Mouse (Mus musculus) 416B (cell line): ENCODE results near the gene Vmn2r66.

ENCODE experiments used
- DNase-seq: peaks from one replicate; pipeline ENCODE4 v3.0.0; 2011; ENCODE audit warnings: low read depth

Vmn2r66 gene

GRCm38 (mm10) chr7:85012168-85012567 is at the start of gene Vmn2r66:
Gene Vmn2r66, minus strand, starts transcription at chr7:85012268.
- no peak for DNase-seq

DNA sequence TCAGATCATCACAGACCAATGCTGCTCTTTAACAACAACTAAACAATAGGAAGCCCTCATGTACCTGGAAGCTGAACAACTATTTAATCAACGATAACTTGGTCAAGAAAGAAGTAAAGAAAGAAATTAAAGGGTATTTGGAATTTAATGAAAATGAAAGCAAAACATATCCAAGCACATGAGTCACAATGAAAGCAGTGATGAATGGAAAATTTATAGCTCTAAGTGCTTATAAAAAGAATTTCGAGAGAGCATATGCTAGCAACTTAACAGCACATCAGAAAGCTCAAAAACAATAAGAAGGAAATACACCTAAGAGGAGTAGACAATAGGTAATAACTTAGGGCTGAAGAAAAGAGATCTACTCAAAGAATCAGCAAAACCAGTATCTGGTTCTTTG is 15.4 kb downstream of the Vmn2r66 start:
- DNase-seq: no peak

DNA sequence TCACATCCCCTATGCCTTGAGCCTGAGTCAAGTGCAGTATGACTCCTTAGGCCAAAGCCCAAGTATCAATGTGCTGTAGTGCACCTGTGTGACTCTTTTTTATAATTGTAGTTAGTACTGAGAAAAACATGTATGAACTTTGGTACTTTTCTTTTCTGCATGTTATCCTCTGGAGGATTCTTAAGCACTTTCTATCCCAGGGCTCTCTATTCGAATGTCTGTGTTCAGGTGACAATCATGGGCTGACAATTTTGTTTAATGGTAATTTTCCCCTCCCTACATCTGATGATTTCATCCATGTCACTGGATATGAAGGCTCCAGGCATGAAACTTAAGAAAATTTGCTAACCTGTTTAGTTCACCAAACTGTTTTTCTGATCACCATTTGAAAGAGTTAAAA is 48.1 kb downstream of the Vmn2r66 start, which contains the start of gene Vmn2r65:
TSS of gene Vmn2r65 (minus strand) at position 101 of the 400 bp plus-strand sequence.
- no peak for DNase-seq
